Mouse (Mus musculus): ENCODE results near the gene Ell3.

The Ell3 gene

GRCm38 (mm10) chr2:121447006-121447405 lies 2.9 kb upstream of the Ell3 start:
- no peak for DNase-seq

- no peak for DNase-seq
These were observed 2.4 kb upstream of the Ell3 start for GRCm38 (mm10) chr2:121446506-121446905.

GRCm38 (mm10) chr2:121445117-121445516 lies 1.0 kb upstream of the Ell3 start:
- no peak for DNase-seq

GRCm38 (mm10) chr2:121443068-121443349 lies 1.1 kb downstream of the Ell3 start:
- DNase-seq: no peak

GRCm38 (mm10) chr2:121442259-121443067 lies 1.6 kb downstream of the Ell3 start:
- peak; percentile 82 for DNase-seq

- no peak for DNase-seq
These were observed 2.3 kb downstream of the Ell3 start for GRCm38 (mm10) chr2:121441800-121442199.

- no peak for DNase-seq
These were observed 3.1 kb downstream of the Ell3 start for GRCm38 (mm10) chr2:121440834-121441605.

- peak; percentile 82 for DNase-seq
These were observed 4.3 kb downstream of the Ell3 start for GRCm38 (mm10) chr2:121439746-121440145.

GRCm38 (mm10) chr2:121434854-121435253 lies 9.2 kb downstream of the Ell3 start:
- no peak for DNase-seq

- no peak for DNase-seq
These were observed 18.2 kb downstream of the Ell3 start for GRCm38 (mm10) chr2:121425890-121426289.

GRCm38 (mm10) chr2:121423166-121423565 lies 20.9 kb downstream of the Ell3 start:
- no peak for DNase-seq

- DNase-seq: no peak
These were observed 25.6 kb downstream of the Ell3 start for GRCm38 (mm10) chr2:121418476-121418875.

GRCm38 (mm10) chr2:121416356-121416755 lies 27.7 kb downstream of the Ell3 start:
- DNase-seq: no peak

GRCm38 (mm10) chr2:121415591-121415990 lies 28.5 kb downstream of the Ell3 start:
- no peak for DNase-seq

GRCm38 (mm10) chr2:121415103-121415502 lies 29.0 kb downstream of the Ell3 start:
- DNase-seq: no peak

GRCm38 (mm10) chr2:121414139-121414685 lies 29.9 kb downstream of the Ell3 start:
- peak; percentile 37 for DNase-seq

GRCm38 (mm10) chr2:121413387-121414042 lies 30.6 kb downstream of the Ell3 start, which contains the start of the genes Pdia3 and Catsper2:
Gene Pdia3, plus strand, starts transcription at chr2:121413775.
Gene Catsper2, minus strand, starts transcription at chr2:121413792.
- DNase-seq: peak; percentile 96

- DNase-seq: no peak
These were observed 31.2 kb downstream of the Ell3 start for GRCm38 (mm10) chr2:121412843-121413386.

GRCm38 (mm10) chr2:121408160-121408559 lies 35.9 kb downstream of the Ell3 start:
- DNase-seq: no peak

- DNase-seq: no peak
These were observed 40.8 kb downstream of the Ell3 start for GRCm38 (mm10) chr2:121403296-121403695.

- peak; percentile 32 for DNase-seq
These were observed 47.5 kb downstream of the Ell3 start for GRCm38 (mm10) chr2:121396624-121397023.

Data from kidney, adult 11 months (tissue).